12 mouse cellular contexts compared by ENCODE assay signal in genomic region chr3:84037536-84037935, GRCm38 (mm10). TPM values are rescaled to one million over a fixed set of nuclear protein-coding genes. Genes with fewer than 3 reads are reported as not detected.
DNase-seq lines count a peak whose midpoint lies in the region; ATAC-seq and TF ChIP-seq lines count a peak whose summit lies in the region.
"Had no signal": no experiment of that assay in that cellular context is flagged by ENCODE, and none has a peak within 500 bp of the region (broad histone marks: within the 10 kb centered on the region; RNA-seq: fewer than 3 reads in every experiment).

No protein-coding gene starts in this region.

- no peaks in the 10 kb centered on the region for H3K9me3 ChIP-seq in heart, embryonic 16.5 days (replicated peaks; ENCODE audit: control insufficient read depth, low read length)
- no peaks in the 10 kb centered on the region for H3K9me3 ChIP-seq in embryonic facial prominence, embryonic 12.5 days
- no peaks in the 10 kb centered on the region for H3K9me3 ChIP-seq in hindbrain, postnatal 0 days (ENCODE audit: low read length)
- H3K9me3 ChIP-seq in midbrain, embryonic 15.5 days, result no peaks in the 10 kb centered on the region

- no peak overlapping the region for H3K9ac ChIP-seq in heart, embryonic 16.5 days (ENCODE audit: low read length)
- H3K9ac ChIP-seq in embryonic facial prominence, embryonic 12.5 days, result no peak overlapping the region
- no peak overlapping the region for H3K9ac ChIP-seq in hindbrain, postnatal 0 days (replicated peaks; ENCODE audit: low read length)
- no peak overlapping the region for H3K9ac ChIP-seq in midbrain, embryonic 15.5 days

- H3K4me2 ChIP-seq in heart, embryonic 16.5 days (ENCODE audit: low read depth, low read length), result no peak overlapping the region
- peak overlapping the region; percentile 86 for H3K4me2 ChIP-seq in embryonic facial prominence, embryonic 12.5 days (replicated peaks)
- H3K4me2 ChIP-seq in hindbrain, postnatal 0 days (ENCODE audit: low read depth, low read length), result peak overlapping the region; percentile 77
- H3K4me2 ChIP-seq in midbrain, embryonic 15.5 days, result peak overlapping the region; percentile 82

- no peaks in the 10 kb centered on the region for H3K27me3 ChIP-seq in heart, embryonic 16.5 days (ENCODE audit: control insufficient read depth, insufficient read depth, low read length)
- H3K27me3 ChIP-seq in embryonic facial prominence, embryonic 12.5 days, result no peaks in the 10 kb centered on the region
- no peaks in the 10 kb centered on the region for H3K27me3 ChIP-seq in hindbrain, postnatal 0 days (ENCODE audit: insufficient read depth, low read length)
- no peaks in the 10 kb centered on the region for H3K27me3 ChIP-seq in midbrain, embryonic 15.5 days (replicated peaks)
- no peaks in the 10 kb centered on the region for H3K27me3 ChIP-seq in thymus, adult 2 months (ENCODE audit: control insufficient read depth, insufficient read depth, low read length)

- TF ChIP-seq CTCF in hindbrain, postnatal 0 days (IDR thresholded peaks at IDR 0.05; ENCODE audit: low read depth), result no peak
- TF ChIP-seq CTCF in thymus, adult 2 months (IDR thresholded peaks at IDR 0.05; ENCODE audit: borderline replicate concordance, control insufficient read depth, extremely low read depth, insufficient read depth, low read length, poor library complexity), result no peak

- TF ChIP-seq POLR2A in thymus, adult 2 months (IDR thresholded peaks at IDR 0.05; ENCODE audit: control insufficient read depth, extremely low read depth, insufficient read depth, low read length, poor library complexity), result no peak

- ATAC-seq in heart, embryonic 16.5 days (replicated peaks; ENCODE audit: extremely low read depth, insufficient read depth, low FRiP score), result no peak
- no peak for ATAC-seq in embryonic facial prominence, embryonic 12.5 days (ENCODE audit: insufficient number of reproducible peaks, insufficient read depth, low FRiP score, low TSS enrichment)
- ATAC-seq in hindbrain, postnatal 0 days, result no peak
- no peak for ATAC-seq in midbrain, embryonic 15.5 days (replicated peaks)

- H3K4me3 ChIP-seq in heart, embryonic 16.5 days (ENCODE audit: low read length), result 0 out of 2 replicates have a peak overlapping the region, but pooled peaks have one; percentile 1
- H3K4me3 ChIP-seq in embryonic facial prominence, embryonic 12.5 days, result 0 out of 2 replicates have a peak overlapping the region, but pooled peaks have one; percentile 93
- 0 out of 2 replicates have a peak overlapping the region, but pooled peaks have one; percentile 95 for H3K4me3 ChIP-seq in hindbrain, postnatal 0 days (ENCODE audit: low read length)
- H3K4me3 ChIP-seq in midbrain, embryonic 15.5 days, result peak overlapping the region; percentile 91
- no peak overlapping the region for H3K4me3 ChIP-seq in thymus, adult 2 months (ENCODE audit: control insufficient read depth, insufficient read depth, low read length)

- 83% methylated on average over 3 of the region's 3 CpGs for WGBS in heart, embryonic 16.5 days
- WGBS in embryonic facial prominence, embryonic 12.5 days, result 88% methylated on average over 3 of the region's 3 CpGs
- WGBS in hindbrain, postnatal 0 days, result 70% methylated on average over 3 of the region's 3 CpGs
- WGBS in midbrain, embryonic 15.5 days, result 87% methylated on average over 3 of the region's 3 CpGs
- WGBS in thymus, adult 2 months, result 85% methylated on average over 3 of the region's 3 CpGs

- no peak overlapping the region for H3K27ac ChIP-seq in heart, embryonic 16.5 days (ENCODE audit: low read length)
- H3K27ac ChIP-seq in embryonic facial prominence, embryonic 12.5 days, result no peak overlapping the region
- no peak overlapping the region for H3K27ac ChIP-seq in hindbrain, postnatal 0 days
- no peak overlapping the region for H3K27ac ChIP-seq in midbrain, embryonic 15.5 days
- no peak overlapping the region for H3K27ac ChIP-seq in thymus, adult 2 months (ENCODE audit: control insufficient read depth, insufficient read depth, low read length)
- H3K27ac ChIP-seq: macrophage had no signal

- DNase-seq in heart, adult 9 months (ENCODE audit: low spot score in 2 of 2), result no peak
- no peak for DNase-seq in hindbrain, postnatal 0 days (ENCODE audit: low spot score)
- no peak for DNase-seq in thymus, adult 2 months
- DNase-seq in cerebellum, postnatal 36 days, result no peak
- DNase-seq in adrenal gland, postnatal 10 days, result no peak
- DNase-seq: cerebellum, postnatal 25 days; kidney, adult 9 months; right cerebral cortex, postnatal 14 days had no signal

- no peaks in the 10 kb centered on the region for H3K36me3 ChIP-seq in heart, embryonic 16.5 days (ENCODE audit: control insufficient read depth, insufficient read depth)
- 0 out of 2 replicates have a peak, but pooled peaks cover 13% of the 10 kb centered on the region for H3K36me3 ChIP-seq in embryonic facial prominence, embryonic 12.5 days
- no peaks in the 10 kb centered on the region for H3K36me3 ChIP-seq in hindbrain, postnatal 0 days (ENCODE audit: insufficient read depth, low read length)
- H3K36me3 ChIP-seq in midbrain, embryonic 15.5 days (replicated peaks), result no peaks in the 10 kb centered on the region
- no peaks in the 10 kb centered on the region for H3K36me3 ChIP-seq in thymus, adult 2 months (ENCODE audit: control insufficient read depth, insufficient read depth, low read length)

- H3K4me1 ChIP-seq in heart, embryonic 16.5 days (ENCODE audit: control insufficient read depth, insufficient read depth, low read length), result peaks cover 13% of the 10 kb centered on the region
- peaks cover 32% of the 10 kb centered on the region for H3K4me1 ChIP-seq in embryonic facial prominence, embryonic 12.5 days
- H3K4me1 ChIP-seq in hindbrain, postnatal 0 days (ENCODE audit: insufficient read depth, low read length), result peaks cover 11% of the 10 kb centered on the region
- peaks cover 60% of the 10 kb centered on the region for H3K4me1 ChIP-seq in midbrain, embryonic 15.5 days
- H3K4me1 ChIP-seq in thymus, adult 2 months (replicated peaks; ENCODE audit: control insufficient read depth, insufficient read depth, low read length), result peaks cover 32% of the 10 kb centered on the region

RNA-seq across cellular contexts. Expression of gene Tmem131l, which starts 2.4 kb away (rescaled TPM):
- 35.5 and 47.8 TPM in 2 replicates for polyA plus RNA-seq in heart, embryonic 16.5 days (2015; fragmentation: Nextera tagmentation; extraction: Ambion mirVana)
- polyA plus RNA-seq in embryonic facial prominence, embryonic 12.5 days (2016; fragmentation: Nextera tagmentation; extraction: Ambion mirVana), result 74.9 and 84.7 TPM in 2 replicates
- total RNA-seq in hindbrain, postnatal 0 days (2014; rRNA removed), result 28.4 and 33.2 TPM in 2 replicates
- 18.6 and 20.5 TPM in 2 replicates for polyA plus RNA-seq in hindbrain, postnatal 0 days (2015; fragmentation: Nextera tagmentation; extraction: Ambion mirVana)
- polyA plus RNA-seq in midbrain, embryonic 15.5 days (2015; fragmentation: Nextera tagmentation; extraction: Ambion mirVana), result 70.7 and 72.8 TPM in 2 replicates
- 178 and 201 TPM in 2 replicates for polyA plus RNA-seq in thymus, adult 2 months (2012; rRNA removed)
- total RNA-seq in adrenal gland, postnatal 10 days (2021), result 10 to 100 TPM; 44.9 to 61.7 TPM
